Mouse (Mus musculus) T-cell, adult 66 days (primary cell): Measurements from ENCODE around the gene Tmx2. TPM values are rescaled to one million over a fixed set of nuclear protein-coding genes. Genes with fewer than 3 reads are reported as not detected.

Experiments
- total RNA-seq, 2 experiments: library from RNA; stranded (reverse); gene quantifications; 3 replicates in 1 of 2; 4 replicates in 1 of 2; pipeline ENCODE4 v1.2.4; 2023

The Tmx2 gene
- total RNA-seq, result 10 to 100 TPM; 39.3 to 46.5 TPM

DNA sequence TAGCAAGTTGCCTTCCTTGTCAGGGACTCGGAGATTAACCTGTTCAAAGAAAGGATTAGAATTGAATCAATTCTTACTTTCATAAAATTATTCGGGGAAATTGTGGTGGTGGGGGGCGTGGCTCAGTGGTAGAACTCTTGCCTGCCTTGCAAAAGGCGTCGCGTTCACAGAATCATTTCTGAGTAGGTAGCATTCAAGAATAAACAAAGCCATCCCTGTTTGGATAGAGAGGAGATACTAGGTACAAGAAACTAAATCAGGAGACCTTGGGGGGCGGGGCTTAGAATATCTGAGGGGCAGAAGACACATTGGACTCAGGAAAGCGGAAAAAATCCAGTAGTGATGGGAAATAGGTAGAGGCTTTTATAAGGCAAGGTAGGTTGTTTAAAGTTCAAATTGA, at the start of gene Tmx2:
Gene Tmx2 (minus strand): TSS at position 125 of the 400 bp plus-strand sequence.

DNA sequence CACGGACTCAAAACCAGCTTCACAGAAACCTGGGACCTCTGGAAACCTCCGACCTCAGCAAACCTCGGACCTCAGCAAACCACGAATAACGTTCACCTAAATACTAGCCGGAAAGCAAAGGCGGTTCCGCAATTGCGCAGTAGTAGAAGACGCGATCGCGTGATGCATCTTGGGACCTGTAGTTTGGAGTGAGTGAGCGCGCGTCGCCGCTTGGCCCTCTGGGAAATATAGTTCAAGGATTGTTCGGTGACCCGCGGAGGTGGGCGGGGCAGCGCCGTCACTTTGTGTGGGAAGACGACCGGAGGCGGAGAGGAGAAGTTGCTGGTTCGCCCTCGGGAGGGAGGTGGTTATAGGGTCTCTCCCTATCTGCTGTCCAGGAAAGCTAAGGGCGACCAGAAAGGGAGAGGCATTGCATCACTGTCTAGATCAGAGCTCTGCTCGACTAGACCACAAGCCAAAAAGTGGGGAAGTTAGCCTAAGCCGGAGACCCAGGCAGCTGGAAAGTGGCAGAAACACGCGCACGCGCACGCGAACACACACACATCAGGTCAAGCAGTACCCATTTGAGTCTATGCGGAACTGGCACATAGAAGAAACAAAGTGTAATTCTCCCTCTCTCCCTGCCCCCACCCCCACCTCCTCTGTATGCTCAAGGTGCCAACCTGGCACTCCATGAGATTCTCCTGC, 48.4 kb upstream of the Tmx2 start, which contains the start of gene Clp1:
Gene Clp1 (minus strand): TSS at position 179 of the 687 bp plus-strand sequence.

DNA sequence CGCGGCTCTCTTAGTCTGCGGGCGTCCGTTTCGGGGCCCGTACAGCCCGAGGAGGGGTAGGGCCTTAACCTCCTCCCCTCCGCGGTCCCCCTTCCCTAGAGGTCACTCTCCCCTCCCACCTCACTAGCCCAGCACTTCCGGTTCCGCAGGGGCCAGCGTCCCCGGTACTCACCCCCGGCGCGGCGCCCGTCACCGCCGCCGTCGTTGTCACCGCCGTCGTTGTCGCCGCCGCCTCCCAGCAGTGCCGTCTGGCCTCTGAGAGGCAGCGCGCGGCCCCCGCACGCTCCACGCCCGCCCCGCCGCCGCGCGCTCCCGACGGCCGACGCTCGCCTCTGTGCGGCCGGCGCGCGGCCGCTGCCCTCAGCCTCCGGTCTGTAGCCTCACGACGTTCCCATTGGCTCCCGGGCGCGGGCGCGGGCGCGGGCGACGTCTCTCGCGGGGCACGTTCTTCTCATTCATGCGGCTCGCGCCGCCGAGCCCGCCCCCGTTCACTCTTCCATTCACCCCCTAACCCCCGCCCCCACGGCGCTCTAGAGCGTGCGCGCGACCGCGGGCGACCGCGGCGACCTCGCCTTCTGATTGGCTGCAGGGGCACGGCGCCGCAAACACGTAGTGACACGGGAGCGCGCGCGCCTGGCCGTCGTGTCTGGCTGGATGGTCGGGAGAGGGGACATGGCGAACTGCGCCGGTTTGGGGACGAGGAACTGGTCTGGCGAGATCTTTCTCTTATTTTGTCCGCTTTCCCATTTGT, 36.0 kb upstream of the Tmx2 start, which contains the start of gene Zdhhc5:
Gene Zdhhc5 (minus strand): TSS at position 370 of the 751 bp plus-strand sequence.

DNA sequence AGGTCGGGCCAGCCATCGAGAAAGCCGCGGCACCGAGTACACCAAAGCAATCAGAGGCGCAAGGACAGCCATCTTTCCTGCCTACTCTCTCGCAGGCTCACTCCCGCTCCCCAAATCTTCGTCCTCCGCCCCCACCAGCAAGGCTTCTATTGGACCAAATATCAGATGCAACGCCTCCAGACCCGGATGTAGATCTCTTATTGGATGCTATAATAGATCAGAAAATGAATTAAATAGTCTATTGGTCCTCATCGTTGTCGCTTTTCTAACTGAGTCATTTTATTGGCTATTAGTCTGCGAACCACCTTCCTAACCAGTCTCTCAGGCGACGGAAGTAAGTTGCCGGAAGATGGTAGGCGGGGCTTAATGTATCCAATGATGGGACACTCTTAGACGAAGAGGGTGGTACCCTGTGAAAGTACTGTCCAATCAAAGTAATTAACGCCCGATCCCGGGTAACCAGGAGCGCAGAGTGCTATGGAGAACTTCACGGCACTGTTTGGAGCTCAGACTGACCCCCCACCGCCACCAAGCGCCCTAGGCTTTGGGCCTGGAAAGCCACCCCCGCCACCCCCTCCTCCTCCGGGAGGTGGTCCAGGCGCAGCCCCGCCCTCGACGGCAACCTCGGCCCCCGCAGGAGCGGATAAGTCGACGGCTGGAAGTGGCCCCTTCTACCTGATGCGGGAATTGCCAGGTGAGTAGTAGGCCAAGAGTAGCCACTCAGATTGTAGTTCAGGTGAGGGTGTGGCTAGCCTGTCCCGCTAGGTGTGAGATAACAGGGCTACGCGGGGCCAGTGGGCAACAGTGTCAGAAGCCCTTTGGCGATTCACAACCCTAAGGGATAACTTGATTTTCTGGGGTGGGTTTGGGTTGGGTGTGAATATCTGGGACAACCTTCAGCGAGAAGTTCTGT, 716 bp downstream of the Tmx2 start, which contains the start of the genes Gm28635 and Med19:
Gene Gm28635 (minus strand): TSS at position 74 of the 913 bp plus-strand sequence.
Gene Med19 (plus strand): TSS at position 435 of the 913 bp plus-strand sequence.

DNA sequence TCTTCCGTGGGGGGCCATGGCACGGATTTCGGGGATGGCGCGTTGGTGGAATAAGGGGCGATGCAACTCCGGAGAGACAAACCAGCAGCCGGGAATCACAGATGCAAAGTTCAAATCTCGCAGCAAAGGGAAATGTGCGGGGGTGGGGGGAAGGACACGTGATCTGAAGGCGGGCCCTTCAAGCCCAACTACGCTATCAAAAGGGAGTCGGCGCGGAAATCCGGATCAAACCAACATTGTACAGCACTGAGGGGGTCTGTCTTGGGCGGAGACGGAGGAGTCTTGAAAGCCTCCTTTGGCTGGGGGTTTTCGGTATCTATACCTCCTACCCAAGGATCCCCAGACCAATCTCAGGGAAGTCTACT, 8.4 kb downstream of the Tmx2 start, which contains the start of gene Selenoh:
Gene Selenoh (minus strand): TSS at position 202 of the 365 bp plus-strand sequence.

DNA sequence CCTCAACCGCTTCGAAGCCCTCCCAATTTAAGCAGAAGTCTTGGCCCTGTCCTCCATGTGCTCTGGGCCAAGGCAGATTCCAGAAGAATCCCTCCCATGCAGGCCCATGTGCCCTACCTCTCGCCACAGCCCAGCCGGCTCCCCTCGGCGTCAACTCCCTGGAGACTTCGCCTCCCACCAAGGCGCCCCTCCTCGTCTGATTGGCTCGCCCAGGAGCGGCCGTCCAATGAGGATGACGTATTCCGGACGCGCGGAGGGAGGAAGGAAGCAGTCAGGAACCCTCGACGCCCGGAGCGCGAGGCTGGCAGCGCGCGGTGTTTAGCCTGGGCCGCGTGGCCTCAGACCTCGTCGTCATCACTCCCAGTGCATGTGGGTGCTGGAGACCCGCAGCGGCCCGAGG, 20.1 kb downstream of the Tmx2 start, which contains the start of gene Btbd18:
Gene Btbd18 (plus strand): TSS at position 274 of the 400 bp plus-strand sequence.

DNA sequence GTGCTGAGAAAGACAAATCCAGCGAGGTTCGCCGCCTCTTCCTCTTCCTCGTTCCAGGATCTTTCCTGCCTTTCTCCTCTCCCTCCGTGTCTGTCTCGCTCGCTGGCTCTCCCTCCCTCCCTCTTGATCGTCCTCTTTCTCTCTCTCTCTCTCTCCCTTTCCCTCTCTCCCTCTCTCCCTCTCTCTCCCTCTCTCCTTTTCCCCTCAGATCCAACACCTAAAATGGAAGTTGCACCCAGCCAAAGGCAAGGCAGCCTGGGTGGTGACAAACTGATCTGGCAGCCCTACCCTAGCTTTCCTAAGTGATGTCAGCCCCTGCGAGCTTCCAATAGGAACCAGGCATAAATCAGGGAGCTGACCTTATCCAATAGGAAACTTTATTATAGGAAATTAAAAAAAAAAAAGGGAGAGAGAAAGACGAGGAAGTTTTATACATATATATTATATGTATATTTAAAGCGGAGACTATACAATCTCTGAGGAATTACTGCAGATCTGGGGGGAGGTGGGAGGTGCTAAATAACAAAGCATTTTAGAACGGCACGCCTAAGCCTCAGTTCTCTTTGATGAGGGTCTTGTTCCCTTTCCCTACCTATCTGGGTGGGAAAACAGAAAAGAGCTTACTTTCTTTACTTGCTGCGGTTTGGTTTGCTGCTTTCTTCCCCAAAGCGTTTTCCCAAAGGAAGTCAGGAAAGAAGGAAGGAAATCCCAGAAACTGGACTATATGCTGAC, 28.3 kb downstream of the Tmx2 start, which contains the start of gene Ctnnd1:
Gene Ctnnd1 (minus strand): TSS at position 302 of the 732 bp plus-strand sequence.

Other genes starting within 250 kb of the Tmx2 start
- 1 to 10 TPM; 6.2 to 9.5 TPM for gene Tfpi, start 202.4 kb downstream of the Tmx2 start, total RNA-seq
- gene Ctnnd1, start 28.4 kb downstream of the Tmx2 start, total RNA-seq, result 1 to 10 TPM; 1.4 to 2.3 TPM
- not detected for gene Btbd18, start 20.1 kb downstream of the Tmx2 start, total RNA-seq
- 10 to 100 TPM; 43.5 to 54.2 TPM for gene Selenoh, start 8.4 kb downstream of the Tmx2 start, total RNA-seq
- not detected for gene Gm28635, start 1.1 kb downstream of the Tmx2 start, total RNA-seq
- gene Med19, start 738 bp downstream of the Tmx2 start, total RNA-seq, result 10 to 100 TPM; 16.4 to 18.7 TPM
- 10 to 100 TPM; 53.5 to 55.2 TPM for gene Zdhhc5, start 36.0 kb upstream of the Tmx2 start, total RNA-seq
- 10 to 100 TPM; 26.6 to 32.2 TPM for gene Clp1, start 48.2 kb upstream of the Tmx2 start, total RNA-seq
- gene Ypel4, start 54.9 kb upstream of the Tmx2 start, total RNA-seq, result under 1 TPM in 1 of 2 experiments, not detected in 1; 0.74 TPM
- not detected for gene Gm19426, start 64.5 kb upstream of the Tmx2 start, total RNA-seq
- under 1 TPM in 1 of 2 experiments, not detected in 1; 0.33 TPM for gene Serping1, start 96.3 kb upstream of the Tmx2 start, total RNA-seq
- 1 to 10 TPM; 3.6 to 3.9 TPM for gene Ube2l6, start 119.7 kb upstream of the Tmx2 start, total RNA-seq
- gene Smtnl1, start 143.5 kb upstream of the Tmx2 start, total RNA-seq, result not detected
- gene Timm10, start 147.9 kb upstream of the Tmx2 start, total RNA-seq, result 10 to 100 TPM in 1 of 2 experiments, 1 to 10 TPM in 1; 8.7 to 16.9 TPM
- gene Slc43a1, start 159.7 kb upstream of the Tmx2 start, total RNA-seq, result 1 to 10 TPM; 1.3 to 1.4 TPM
- gene Rtn4rl2, start 207.6 kb upstream of the Tmx2 start, total RNA-seq, result not detected